Mouse (Mus musculus): ENCODE results near the gene Daam2. TPM values are rescaled to one million over a fixed set of nuclear protein-coding genes. Genes with fewer than 3 reads are reported as not detected.

The Daam2 gene
- polyA plus RNA-seq, 1 experiment from 2014 or later = 2.5 TPM

DNA sequence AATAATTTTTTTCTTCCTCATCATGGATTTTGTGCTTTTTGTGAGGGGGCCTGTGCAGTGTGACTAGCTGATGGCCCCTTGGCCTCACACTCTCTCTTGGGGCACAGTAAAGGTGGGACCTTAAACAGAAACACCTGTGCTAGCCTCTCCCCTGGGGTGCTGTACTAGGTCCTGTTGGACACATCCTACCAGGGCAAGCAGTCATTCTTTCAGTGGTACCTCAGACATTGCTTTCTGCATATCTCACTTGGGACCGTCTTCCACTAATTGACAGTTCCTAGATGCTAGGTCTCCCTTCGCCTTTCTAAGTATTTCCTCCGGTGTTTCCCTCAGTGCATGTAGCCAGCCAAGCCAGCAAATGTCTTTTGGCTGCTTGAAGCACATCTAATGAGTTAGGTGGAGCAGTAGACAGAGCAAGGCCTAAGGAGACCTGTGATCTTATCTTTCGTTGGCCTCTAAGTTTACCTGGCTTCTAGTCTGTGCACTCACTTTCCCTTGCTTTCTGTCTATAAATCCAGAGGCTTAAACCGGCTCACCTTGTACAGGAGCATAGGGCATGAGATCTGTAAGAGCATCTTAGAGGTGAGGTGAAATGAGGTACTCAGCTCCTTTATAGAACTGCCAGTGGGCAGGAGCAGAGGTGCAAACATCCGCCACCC lies 134.5 kb downstream of the Daam2 start:
- 67% methylated on average over 6 of the region's 6 CpGs for WGBS
- no peaks in the 10 kb centered on the region for H3K27me3 ChIP-seq (ENCODE audit: control insufficient read depth, insufficient read depth, low read length)
- H3K9me3 ChIP-seq (ENCODE audit: control insufficient read depth, low read length) = no peaks in the 10 kb centered on the region
- H3K27ac ChIP-seq (replicated peaks) = 0 out of 2 replicates have a peak overlapping the region, but pooled peaks have one; percentile 90
- peak overlapping the region; percentile 88; the same call in 1 of the 2 replicates for H3K9ac ChIP-seq (ENCODE audit: low read length)
- peaks cover 9% of the 10 kb centered on the region; the same call in 1 of the 2 replicates for H3K4me1 ChIP-seq (replicated peaks; ENCODE audit: control insufficient read depth, insufficient read depth)
- DNase-seq (ENCODE audit: low spot score) (no peak), ATAC-seq (ENCODE audit: low FRiP score, low TSS enrichment) (no peak)
- peak overlapping the region; percentile 83 for H3K4me2 ChIP-seq (replicated peaks; ENCODE audit: low read depth)
- H3K36me3 ChIP-seq (ENCODE audit: control insufficient read depth, insufficient read depth, low read length) = peaks cover 3% of the 10 kb centered on the region; the same call in 1 of the 2 replicates
- no peak for TF ChIP-seq EP300 (optimal IDR thresholded peaks at IDR 0.05)
- no peak for TF ChIP-seq CTCF (IDR thresholded peaks at IDR 0.05; ENCODE audit: low read depth)
- H3K4me3 ChIP-seq (ENCODE audit: low read depth, low read length) = peak overlapping the region; percentile 75; the same call in 1 of the 2 replicates

DNA sequence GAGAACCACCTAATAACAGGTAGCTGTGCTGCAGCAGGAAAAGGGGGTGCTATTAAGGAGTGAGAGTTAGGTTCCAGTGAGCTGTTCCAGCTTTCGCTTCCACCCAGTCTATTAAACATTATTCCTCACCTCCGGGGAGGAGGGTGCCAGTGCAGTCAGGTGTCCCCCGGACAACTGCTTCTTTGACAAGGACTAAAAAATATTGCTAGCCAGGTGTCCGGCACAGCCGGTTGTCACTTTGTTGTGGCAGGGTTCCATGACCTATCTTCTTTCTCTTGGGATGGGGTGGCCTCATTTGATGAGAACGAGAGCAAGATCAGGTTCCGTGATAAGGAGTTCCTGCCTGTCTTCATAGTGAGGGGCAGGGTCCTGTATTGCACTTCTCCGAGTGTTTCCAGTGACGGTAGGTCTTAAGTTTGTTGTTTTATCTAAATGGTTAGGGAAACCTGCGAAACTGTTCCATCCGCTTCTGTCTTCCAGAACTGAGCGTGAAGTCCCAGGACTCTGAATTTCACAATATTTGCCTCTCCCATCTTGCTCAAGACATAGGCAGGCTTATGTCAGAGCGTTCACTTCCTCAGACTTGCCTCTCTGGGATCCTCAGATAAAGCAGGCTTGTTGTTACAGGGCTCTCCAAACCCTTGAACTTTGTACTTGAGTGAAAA lies 135.3 kb downstream of the Daam2 start:
- no peak for DNase-seq (ENCODE audit: low spot score)
- peak; percentile 53 for ATAC-seq (ENCODE audit: low FRiP score, low TSS enrichment)
- Histone ChIP-seq H3K9ac (ENCODE audit: low read length) (peak overlapping the region; percentile 88), H3K36me3 (ENCODE audit: control insufficient read depth, insufficient read depth, low read length) (peaks cover 3% of the 10 kb centered on the region; the same call in 1 of the 2 replicates), H3K9me3 (ENCODE audit: control insufficient read depth, low read length) (no peaks in the 10 kb centered on the region), H3K27me3 (ENCODE audit: control insufficient read depth, insufficient read depth, low read length) (no peaks in the 10 kb centered on the region), H3K4me1 (replicated peaks; ENCODE audit: control insufficient read depth, insufficient read depth) (peaks cover 9% of the 10 kb centered on the region; the same call in 1 of the 2 replicates), H3K4me2 (replicated peaks; ENCODE audit: low read depth) (peak overlapping the region; percentile 83), H3K4me3 (ENCODE audit: low read depth, low read length) (peak overlapping the region; percentile 75), H3K27ac (replicated peaks) (peak overlapping the region; percentile 90)
- TF ChIP-seq EP300 (optimal IDR thresholded peaks at IDR 0.05) (no peak), CTCF (IDR thresholded peaks at IDR 0.05; ENCODE audit: low read depth) (no peak)
- WGBS = 17% methylated on average over 13 of the region's 13 CpGs

DNA sequence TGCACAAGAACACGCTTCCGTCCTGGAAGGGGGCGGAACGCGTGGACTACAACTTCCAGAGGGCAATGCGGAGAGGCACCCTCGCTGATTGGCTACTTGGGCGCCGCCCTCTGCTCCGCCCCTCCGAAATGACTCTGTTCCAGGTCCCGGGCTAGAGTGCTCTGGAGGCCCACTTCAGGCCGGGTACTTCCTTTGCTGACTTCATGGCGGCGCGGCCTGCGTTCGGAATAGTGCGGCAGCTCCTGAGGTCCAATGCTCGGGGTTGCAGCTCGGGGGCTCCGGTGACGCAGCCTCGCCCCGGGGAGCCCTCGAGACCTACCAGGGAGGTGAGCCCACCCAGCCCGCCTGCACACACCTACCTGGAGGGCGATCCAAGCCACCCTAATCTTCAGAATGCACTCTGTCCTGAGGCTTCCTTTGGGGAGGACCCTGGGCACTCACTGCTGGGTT lies 135.9 kb downstream of the Daam2 start, which contains the start of gene Mocs1:
TSS of gene Mocs1 (plus strand) at position 124 of the 450 bp plus-strand sequence.
- H3K36me3 ChIP-seq (ENCODE audit: control insufficient read depth, insufficient read depth, low read length) = peaks cover 2% of the 10 kb centered on the region; the same call in 1 of the 2 replicates
- WGBS = under 1% methylated on average over 28 of the region's 28 CpGs
- no peaks in the 10 kb centered on the region for H3K9me3 ChIP-seq (ENCODE audit: control insufficient read depth, low read length)
- TF ChIP-seq CTCF (IDR thresholded peaks at IDR 0.05; ENCODE audit: low read depth) (no peak), EP300 (optimal IDR thresholded peaks at IDR 0.05) (no peak)
- peaks cover 9% of the 10 kb centered on the region; the same call in 1 of the 2 replicates for H3K4me1 ChIP-seq (replicated peaks; ENCODE audit: control insufficient read depth, insufficient read depth)
- no peaks in the 10 kb centered on the region for H3K27me3 ChIP-seq (ENCODE audit: control insufficient read depth, insufficient read depth, low read length)
- peak; percentile 97 for ATAC-seq (ENCODE audit: low FRiP score, low TSS enrichment)
- peak within 1 kb of the TSS; percentile 83 for H3K4me2 ChIP-seq (replicated peaks; ENCODE audit: low read depth)
- peak within 1 kb of the TSS; percentile 88 for H3K9ac ChIP-seq (ENCODE audit: low read length)
- DNase-seq (ENCODE audit: low spot score) = peak; percentile 95
- peak within 1 kb of the TSS; percentile 75 for H3K4me3 ChIP-seq (ENCODE audit: low read depth, low read length)
- peak within 1 kb of the TSS; percentile 90 for H3K27ac ChIP-seq (replicated peaks)

DNA sequence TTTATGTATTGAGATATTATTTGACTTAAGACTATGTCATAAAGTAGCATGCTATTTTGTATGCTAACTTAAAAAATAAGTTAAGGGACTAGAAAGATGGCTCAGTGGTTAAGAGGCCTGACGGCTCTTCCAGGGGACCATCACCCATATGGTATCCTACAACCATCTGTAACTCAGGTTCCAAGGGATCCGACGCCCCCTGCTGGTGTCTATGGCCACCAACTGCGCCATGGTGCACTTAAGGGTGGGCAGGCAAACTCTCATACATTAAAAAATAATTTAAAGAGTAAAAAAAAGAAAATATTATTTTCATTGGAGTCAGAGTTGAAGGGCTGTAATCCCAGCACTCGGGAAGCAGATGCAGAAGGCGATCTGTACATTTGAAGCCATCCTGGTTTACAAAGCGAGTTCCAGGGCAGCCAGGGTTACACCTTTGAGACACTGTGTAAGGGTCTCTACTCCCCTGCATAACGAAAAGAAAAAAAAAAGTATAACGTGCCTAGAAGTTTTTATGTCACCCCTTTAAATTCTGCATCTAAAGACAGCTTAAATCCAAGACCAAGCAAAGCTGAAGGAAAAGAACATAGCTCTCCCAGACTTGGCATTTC lies 136.4 kb downstream of the Daam2 start:
- no peaks in the 10 kb centered on the region for H3K9me3 ChIP-seq (ENCODE audit: control insufficient read depth, low read length)
- no peaks in the 10 kb centered on the region for H3K27me3 ChIP-seq (ENCODE audit: control insufficient read depth, insufficient read depth, low read length)
- peaks cover 6% of the 10 kb centered on the region; the same call in 1 of the 2 replicates for H3K4me1 ChIP-seq (replicated peaks; ENCODE audit: control insufficient read depth, insufficient read depth)
- TF ChIP-seq CTCF (IDR thresholded peaks at IDR 0.05; ENCODE audit: low read depth) (peak; percentile 55), EP300 (optimal IDR thresholded peaks at IDR 0.05) (no peak)
- ATAC-seq (ENCODE audit: low FRiP score, low TSS enrichment) (no peak), DNase-seq (ENCODE audit: low spot score) (no peak)
- no peaks in the 10 kb centered on the region for H3K36me3 ChIP-seq (ENCODE audit: control insufficient read depth, insufficient read depth, low read length)
- WGBS = 20% methylated on average over 9 of the region's 9 CpGs
- no peak overlapping the region for H3K27ac ChIP-seq (replicated peaks)
- H3K4me3 ChIP-seq (ENCODE audit: low read depth, low read length) = no peak overlapping the region
- no peak overlapping the region for H3K9ac ChIP-seq (ENCODE audit: low read length)
- H3K4me2 ChIP-seq (replicated peaks; ENCODE audit: low read depth) = no peak overlapping the region

DNA sequence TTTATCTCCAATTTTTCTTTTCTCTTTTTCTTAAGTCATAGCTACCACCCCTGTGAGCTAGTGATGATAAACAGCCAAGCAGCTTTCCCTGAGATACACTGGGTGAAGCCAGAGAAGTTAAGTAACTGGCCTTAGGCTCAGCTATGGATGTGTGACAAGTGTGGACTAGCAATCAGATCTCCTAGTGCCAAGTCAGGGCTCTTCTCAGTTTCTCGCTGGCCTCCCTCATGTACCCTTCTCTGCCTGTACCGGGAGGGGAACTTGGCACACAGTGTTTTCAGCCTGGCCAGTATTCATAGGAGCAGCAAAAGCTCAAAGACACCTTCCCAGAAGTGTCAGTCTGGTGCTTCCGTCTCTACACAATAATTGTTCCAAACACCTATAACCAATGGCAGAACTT lies 140.3 kb downstream of the Daam2 start:
- Histone ChIP-seq H3K27ac (replicated peaks) (no peak overlapping the region), H3K36me3 (ENCODE audit: control insufficient read depth, insufficient read depth, low read length) (no peaks in the 10 kb centered on the region), H3K27me3 (ENCODE audit: control insufficient read depth, insufficient read depth, low read length) (no peaks in the 10 kb centered on the region), H3K9ac (ENCODE audit: low read length) (no peak overlapping the region), H3K4me3 (ENCODE audit: low read depth, low read length) (no peak overlapping the region), H3K4me2 (replicated peaks; ENCODE audit: low read depth) (no peak overlapping the region), H3K9me3 (ENCODE audit: control insufficient read depth, low read length) (no peaks in the 10 kb centered on the region), H3K4me1 (replicated peaks; ENCODE audit: control insufficient read depth, insufficient read depth) (no peaks in the 10 kb centered on the region)
- WGBS = 89% methylated on average over 3 of the region's 3 CpGs
- ATAC-seq (ENCODE audit: low FRiP score, low TSS enrichment) = no peak
- TF ChIP-seq CTCF (IDR thresholded peaks at IDR 0.05; ENCODE audit: low read depth) (no peak), EP300 (optimal IDR thresholded peaks at IDR 0.05) (no peak)
- no peak for DNase-seq (ENCODE audit: low spot score)

Measured in stomach, postnatal 0 days (tissue).